Mouse (Mus musculus) monocyte, adult 2 months (primary cell): ENCODE data around the gene Ttc28.
"Not testable (repeated sequence)": the region's sequence is repeated elsewhere in the genome, so short reads cannot be mapped to it uniquely, and the experiment has no call there.

Experiments used
- DNase-seq, 2 experiments: peaks; one replicate each; pipeline ENCODE4 v3.0.0; 2022; ENCODE audit warnings: low spot score in 2 of 2, low read depth in 1 of 2

Ttc28 gene

GRCm38 (mm10) chr5:111229671-111230070, 350.1 kb downstream of the Ttc28 start:
- DNase-seq, result no peak

GRCm38 (mm10) chr5:111231044-111231443, 351.4 kb downstream of the Ttc28 start:
- no peak for DNase-seq

GRCm38 (mm10) chr5:111231769-111232168, 352.2 kb downstream of the Ttc28 start:
- no peak for DNase-seq

GRCm38 (mm10) chr5:111233022-111233709, 353.6 kb downstream of the Ttc28 start:
- DNase-seq, result no peak

GRCm38 (mm10) chr5:111235131-111235530, 355.5 kb downstream of the Ttc28 start:
- DNase-seq, result no peak

GRCm38 (mm10) chr5:111237176-111237636, 357.6 kb downstream of the Ttc28 start:
- no peak for DNase-seq

GRCm38 (mm10) chr5:111239223-111239622, 359.6 kb downstream of the Ttc28 start:
- DNase-seq, result peak in 1 of 2 experiments; percentile 4

- no peak for DNase-seq
Observed at GRCm38 (mm10) chr5:111243447-111244040, 363.9 kb downstream of the Ttc28 start.

- no peak for DNase-seq
Observed at GRCm38 (mm10) chr5:111244061-111244460, 364.5 kb downstream of the Ttc28 start.

- no peak for DNase-seq
Observed at GRCm38 (mm10) chr5:111247571-111248265, 368.1 kb downstream of the Ttc28 start.

- no peak for DNase-seq
Observed at GRCm38 (mm10) chr5:111252147-111252546, 372.5 kb downstream of the Ttc28 start.

GRCm38 (mm10) chr5:111254362-111254761, 374.8 kb downstream of the Ttc28 start:
- DNase-seq, result no peak

GRCm38 (mm10) chr5:111254781-111255180, 375.2 kb downstream of the Ttc28 start:
- no peak for DNase-seq

GRCm38 (mm10) chr5:111256181-111256580, 376.6 kb downstream of the Ttc28 start:
- no peak for DNase-seq

GRCm38 (mm10) chr5:111257127-111257526, 377.5 kb downstream of the Ttc28 start:
- no peak for DNase-seq

GRCm38 (mm10) chr5:111261162-111261561, 381.6 kb downstream of the Ttc28 start:
- not testable (repeated sequence) for DNase-seq

GRCm38 (mm10) chr5:111261733-111262573, 382.4 kb downstream of the Ttc28 start:
- no peak for DNase-seq

- DNase-seq, result no peak
Observed at GRCm38 (mm10) chr5:111262574-111263239, 383.1 kb downstream of the Ttc28 start.

GRCm38 (mm10) chr5:111263370-111263769, 383.8 kb downstream of the Ttc28 start:
- DNase-seq, result no peak

GRCm38 (mm10) chr5:111264488-111264887, 384.9 kb downstream of the Ttc28 start:
- DNase-seq, result no peak

GRCm38 (mm10) chr5:111266658-111267057, 387.1 kb downstream of the Ttc28 start:
- no peak for DNase-seq
